Mouse (Mus musculus) heart, embryonic 10.5 days (tissue): ENCODE results near the gene Syngr3. TPM values are rescaled to one million over a fixed set of nuclear protein-coding genes. Genes with fewer than 3 reads are reported as not detected.
"Not testable (repeated sequence)": the region's sequence is repeated elsewhere in the genome, so short reads cannot be mapped to it uniquely, and the experiment has no call there.

Source experiments
- DNase-seq: peaks from one replicate; pipeline ENCODE4 v3.0.0-alpha.2; 2017; ENCODE audit warnings: low spot score
- H3K27ac ChIP-seq: fragments of 300-500 bp; sonication (generic); 2 replicates; pipeline ENCODE4 v1.5.1; 2016; ENCODE audit warnings: mild to moderate bottlenecking
- H3K27me3 ChIP-seq: fragments of 300-500 bp; sonication (generic); 2 replicates; pipeline ENCODE4 v1.6.1; 2016; ENCODE audit warnings: mild to moderate bottlenecking; ENCODE audit not compliant: poor library complexity, insufficient read depth, severe bottlenecking
- H3K36me3 ChIP-seq: fragments of 300-500 bp; sonication (generic); 2 replicates; pipeline ENCODE4 v1.6.1; 2016; ENCODE audit warnings: mild to moderate bottlenecking, moderate library complexity
- H3K4me1 ChIP-seq: fragments of 300-500 bp; sonication (generic); 2 replicates; pipeline ENCODE4 v1.6.1; 2016; ENCODE audit warnings: mild to moderate bottlenecking
- H3K4me3 ChIP-seq: fragments of 300-500 bp; sonication (generic); 2 replicates; pipeline ENCODE4 v1.5.1; 2016; ENCODE audit warnings: mild to moderate bottlenecking, moderate library complexity
- H3K9me3 ChIP-seq: fragments of 300-500 bp; sonication (generic); 2 replicates; pipeline ENCODE4 v1.6.1; 2016; ENCODE audit warnings: mild to moderate bottlenecking, moderate library complexity
- WGBS: fragments of 180-500 bp; shearing (Covaris S2); methylation state at CpG from one replicate; pipeline ENCODE4 v1.1.7; 2016; 5-methylcytosine and 5-hydroxymethylcytosine counted together
- polyA plus RNA-seq: library from polyadenylated mRNA; unstranded; fragments of >200 nt; fragmentation: Nextera tagmentation; extraction: Ambion mirVana; gene quantifications from 2 replicates; pipeline ENCODE4 v1.2.1, GENCODE M21; 2016

The Syngr3 gene
- polyA plus RNA-seq, 1 experiment from 2014 or later = 1.5 TPM

DNA sequence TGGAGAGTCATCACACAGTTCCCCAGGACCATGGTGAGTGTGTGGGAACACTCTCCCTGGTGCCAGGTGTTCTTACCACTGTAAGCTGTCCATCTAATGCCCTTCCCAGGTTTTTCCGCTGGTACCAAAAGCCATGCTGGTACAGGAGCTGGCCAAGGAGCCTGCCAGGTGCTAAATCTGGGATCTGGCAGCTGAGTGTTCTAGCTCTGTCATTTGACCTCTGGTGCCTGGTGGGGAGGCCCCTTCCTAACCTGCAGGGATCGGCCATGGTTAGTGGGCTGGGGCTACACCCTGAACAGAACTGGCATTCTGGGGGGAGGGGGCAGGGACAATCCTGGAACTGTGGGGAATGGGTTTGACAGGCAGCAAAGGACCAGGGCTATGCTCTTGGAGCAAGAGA, 37.9 kb upstream of the Syngr3 start, which contains the start of gene Rpl3l:
Gene Rpl3l (plus strand): TSS at position 203 of the 400 bp plus-strand sequence.
- H3K27ac ChIP-seq = no peak within 1 kb of the TSS
- H3K9me3 ChIP-seq = no peaks in the 10 kb centered on the region
- H3K4me3 ChIP-seq = no peak within 1 kb of the TSS
- no peaks in the 10 kb centered on the region; the same call in 1 of the 2 replicates for H3K27me3 ChIP-seq
- 73% methylated on average over 2 of the region's 2 CpGs for WGBS
- H3K36me3 ChIP-seq = peaks cover under 1% of the 10 kb centered on the region; the same call in 1 of the 2 replicates
- no peak for DNase-seq
- H3K4me1 ChIP-seq = peaks cover 19% of the 10 kb centered on the region

DNA sequence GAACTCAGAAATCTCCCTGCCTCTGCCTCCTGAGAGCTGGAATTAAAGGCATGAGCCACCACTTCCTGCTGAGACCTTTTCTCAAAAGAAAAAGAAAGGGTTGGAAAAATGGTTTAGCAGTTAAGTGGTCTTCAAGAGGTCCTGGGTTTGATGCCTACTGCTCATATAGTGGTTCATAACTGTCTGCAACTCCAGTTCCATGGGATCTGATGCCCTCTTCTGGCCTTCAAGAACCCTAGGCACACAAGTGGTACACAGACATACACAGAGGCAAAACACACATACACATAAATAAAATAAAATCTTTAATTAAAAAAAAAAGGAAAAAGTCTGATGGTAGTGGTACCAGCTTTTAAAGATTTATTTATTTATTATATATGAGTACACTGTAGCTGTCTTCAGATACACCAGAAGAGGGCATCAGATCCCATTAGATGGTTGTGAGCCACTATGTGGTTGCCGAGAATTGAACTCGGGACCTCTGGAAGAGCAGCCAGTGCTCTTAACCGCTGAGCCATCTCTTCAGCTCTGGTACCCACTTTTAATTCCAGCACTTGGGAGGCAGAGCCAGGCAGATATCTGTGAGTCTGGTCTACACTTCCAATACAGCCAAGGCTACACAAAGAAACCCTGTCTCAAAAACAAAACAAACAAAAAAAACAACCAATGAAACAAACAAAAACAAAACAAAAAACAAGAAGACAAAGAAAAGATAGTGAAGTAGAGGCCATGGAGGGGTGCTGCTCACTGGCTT, 36.1 kb upstream of the Syngr3 start:
- Histone ChIP-seq H3K4me1 (peaks cover 25% of the 10 kb centered on the region), H3K27me3 (no peaks in the 10 kb centered on the region; the same call in 1 of the 2 replicates), H3K36me3 (peaks cover 15% of the 10 kb centered on the region), H3K4me3 (no peak overlapping the region), H3K9me3 (no peaks in the 10 kb centered on the region), H3K27ac (no peak overlapping the region)
- 60% methylated on average over 3 of the region's 3 CpGs for WGBS
- no peak for DNase-seq

DNA sequence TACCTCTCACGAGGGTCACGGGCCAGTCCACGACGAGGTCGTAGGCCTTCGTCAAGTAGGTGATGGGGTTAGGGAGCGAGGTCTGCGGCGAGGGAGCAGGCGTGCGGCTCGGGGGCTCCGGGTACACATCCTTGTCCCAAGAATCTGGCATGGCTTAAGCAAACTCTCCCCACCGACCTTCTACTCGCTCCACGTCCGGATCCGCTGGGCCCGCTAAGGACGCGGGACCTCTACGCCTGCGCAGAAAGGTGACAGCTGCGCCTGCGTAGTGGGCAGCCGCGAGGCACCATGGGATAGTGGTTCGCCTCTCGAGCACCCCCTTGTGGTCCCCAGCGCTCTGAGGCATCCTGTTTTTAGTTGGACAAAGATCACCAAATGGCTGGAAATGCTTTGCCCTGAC, 34.4 kb upstream of the Syngr3 start, which contains the start of gene Ndufb10:
Gene Ndufb10 (minus strand): TSS at position 295 of the 400 bp plus-strand sequence.
- WGBS = under 1% methylated on average over 30 of the region's 30 CpGs

DNA sequence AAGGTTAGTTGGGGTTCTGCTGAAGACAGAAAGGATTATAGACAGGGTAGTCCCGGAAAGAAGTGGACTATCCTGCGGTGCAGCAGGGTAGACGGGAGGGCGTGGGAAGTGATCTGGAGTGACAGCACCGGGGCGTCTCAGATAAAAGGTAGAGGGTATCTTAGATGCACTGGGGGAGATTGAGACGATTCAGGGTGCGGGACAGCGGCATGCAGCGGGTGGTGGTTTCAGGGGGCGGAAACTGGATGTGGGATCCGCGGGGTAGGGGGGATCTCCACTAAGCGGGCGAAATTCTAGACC, 34.1 kb upstream of the Syngr3 start:
- H3K4me1 ChIP-seq = peaks cover 28% of the 10 kb centered on the region
- peak overlapping the region; percentile 87 for H3K27ac ChIP-seq
- H3K36me3 ChIP-seq = peaks cover 18% of the 10 kb centered on the region
- no peaks in the 10 kb centered on the region; the same call in 1 of the 2 replicates for H3K27me3 ChIP-seq
- DNase-seq = no peak
- WGBS = under 1% methylated on average over 15 of the region's 15 CpGs
- peak overlapping the region; percentile 78 for H3K4me3 ChIP-seq
- H3K9me3 ChIP-seq = no peaks in the 10 kb centered on the region

More for the DNA sequence above, 34.4 kb upstream of the Syngr3 start, which contains the start of gene Ndufb10:
- H3K36me3 ChIP-seq = peaks cover 18% of the 10 kb centered on the region
- no peaks in the 10 kb centered on the region for H3K9me3 ChIP-seq
- peak within 1 kb of the TSS; percentile 87 for H3K27ac ChIP-seq
- peaks cover 25% of the 10 kb centered on the region for H3K4me1 ChIP-seq
- peak within 1 kb of the TSS; percentile 78 for H3K4me3 ChIP-seq
- no peaks in the 10 kb centered on the region; the same call in 1 of the 2 replicates for H3K27me3 ChIP-seq
- peak; percentile 97 for DNase-seq

DNA sequence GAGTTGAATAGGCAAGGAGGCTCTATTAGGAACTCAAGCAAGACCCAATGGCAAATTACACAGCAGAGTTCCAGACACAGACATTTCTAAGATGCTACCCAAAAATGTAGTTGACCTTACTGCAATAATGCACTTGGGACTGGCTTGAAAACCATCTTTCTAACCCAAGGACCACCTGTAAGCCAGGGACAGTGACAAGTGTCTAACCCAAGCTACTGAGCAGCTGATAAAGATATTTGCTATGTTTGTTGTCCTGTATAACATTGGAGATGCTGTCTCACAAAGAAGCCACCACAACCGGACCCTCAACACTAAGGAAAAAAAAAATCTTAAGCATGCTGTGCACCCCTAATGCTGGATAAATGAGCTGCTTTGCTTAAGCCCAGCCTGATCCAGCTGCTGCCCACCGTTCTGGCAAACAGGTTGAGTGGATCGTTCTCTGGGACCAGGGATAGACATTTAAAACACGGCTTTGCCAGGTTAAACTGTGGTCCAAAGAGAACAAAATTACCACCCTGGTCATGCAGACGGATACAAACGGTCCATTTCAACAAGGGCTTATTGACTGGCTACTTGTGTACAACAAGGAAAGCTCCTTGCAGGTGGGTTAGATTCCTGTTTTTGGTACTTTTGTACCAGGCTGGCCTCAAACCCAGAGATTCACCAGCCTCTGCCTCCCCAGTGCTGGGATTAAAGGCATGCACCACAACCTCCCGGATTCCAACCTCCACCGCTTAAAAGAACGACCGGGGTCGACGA, 33.5 kb upstream of the Syngr3 start:
- 3% methylated on average over 12 of the region's 12 CpGs for WGBS
- Histone ChIP-seq H3K27ac (peak overlapping the region; percentile 87), H3K36me3 (peaks cover 22% of the 10 kb centered on the region), H3K27me3 (no peaks in the 10 kb centered on the region; the same call in 1 of the 2 replicates), H3K9me3 (no peaks in the 10 kb centered on the region), H3K4me3 (peak overlapping the region; percentile 78), H3K4me1 (peaks cover 27% of the 10 kb centered on the region)
- DNase-seq = no peak

DNA sequence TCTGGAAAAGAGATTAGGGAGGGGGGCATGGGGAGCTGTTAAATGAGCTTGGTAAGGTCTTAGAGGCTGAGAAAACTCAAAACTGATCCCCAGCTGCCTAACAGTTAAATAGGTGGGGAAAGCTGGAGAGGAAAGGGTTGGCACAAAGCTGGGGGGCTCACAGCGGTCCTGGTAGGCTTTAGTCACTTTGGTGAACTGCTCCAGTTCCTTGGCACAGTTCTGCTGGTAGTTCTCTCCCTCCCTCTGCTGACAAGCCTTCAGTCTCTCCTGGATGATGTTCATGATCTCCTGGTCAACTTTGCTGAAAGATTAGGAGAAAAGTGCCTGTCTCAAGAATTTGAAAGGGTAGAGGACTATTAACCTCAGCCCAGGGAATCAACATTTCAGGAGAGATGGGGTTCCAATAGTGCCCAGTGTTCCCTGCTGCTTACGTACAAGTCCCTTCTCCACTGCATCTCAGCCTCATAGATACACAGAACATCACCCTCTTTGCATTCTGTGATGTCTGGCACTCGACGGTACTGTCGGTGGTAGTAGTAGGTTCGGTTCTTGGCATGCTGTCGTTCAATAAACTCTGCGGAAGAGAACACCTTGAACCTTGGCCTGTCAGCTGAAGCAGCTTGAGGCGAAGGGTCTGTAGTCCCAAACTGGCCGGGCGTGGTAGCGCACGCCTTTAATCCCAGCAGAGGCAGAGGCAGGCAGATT, 32.6 kb upstream of the Syngr3 start:
- WGBS = 33% methylated on average over 13 of the region's 13 CpGs
- Histone ChIP-seq H3K27me3 (no peaks in the 10 kb centered on the region), H3K36me3 (peaks cover 30% of the 10 kb centered on the region), H3K27ac (no peak overlapping the region), H3K4me3 (peak overlapping the region; percentile 78), H3K4me1 (peaks cover 24% of the 10 kb centered on the region), H3K9me3 (no peaks in the 10 kb centered on the region)
- no peak for DNase-seq

DNA sequence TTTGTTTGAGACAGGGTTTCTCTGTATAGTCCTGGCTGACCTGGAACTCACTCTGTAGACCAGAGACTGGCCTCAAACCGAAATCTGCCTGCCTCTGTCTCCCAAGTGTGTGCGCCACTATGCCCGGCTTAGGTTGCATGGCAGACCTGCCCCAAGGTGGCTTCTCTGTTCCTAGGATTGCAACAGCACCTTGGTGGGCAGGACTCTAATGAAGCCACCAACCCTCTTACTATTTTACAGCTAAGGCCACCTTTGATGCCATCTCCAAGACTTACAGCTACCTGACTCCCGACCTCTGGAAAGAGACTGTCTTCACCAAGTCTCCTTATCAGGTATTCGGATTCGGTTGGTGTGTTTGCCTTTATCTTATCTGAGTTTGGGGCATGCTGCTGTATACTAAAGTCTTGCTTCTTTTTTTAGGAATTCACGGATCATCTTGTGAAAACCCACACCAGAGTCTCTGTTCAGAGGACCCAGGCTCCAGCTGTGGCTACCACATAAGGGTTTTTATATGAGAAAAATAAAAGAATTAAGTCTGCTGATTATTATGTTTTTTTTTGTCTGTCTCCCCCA, 31.7 kb upstream of the Syngr3 start:
- not testable (repeated sequence) for DNase-seq, H3K27me3 ChIP-seq, H3K9me3 ChIP-seq
- Histone ChIP-seq H3K27ac (peak overlapping the region; percentile 25; the same call in 1 of the 2 replicates), H3K4me3 (peak overlapping the region; percentile 78), H3K4me1 (peaks cover 24% of the 10 kb centered on the region), H3K36me3 (peaks cover 37% of the 10 kb centered on the region)
- WGBS = 33% methylated on average over 7 of the region's 7 CpGs

DNA sequence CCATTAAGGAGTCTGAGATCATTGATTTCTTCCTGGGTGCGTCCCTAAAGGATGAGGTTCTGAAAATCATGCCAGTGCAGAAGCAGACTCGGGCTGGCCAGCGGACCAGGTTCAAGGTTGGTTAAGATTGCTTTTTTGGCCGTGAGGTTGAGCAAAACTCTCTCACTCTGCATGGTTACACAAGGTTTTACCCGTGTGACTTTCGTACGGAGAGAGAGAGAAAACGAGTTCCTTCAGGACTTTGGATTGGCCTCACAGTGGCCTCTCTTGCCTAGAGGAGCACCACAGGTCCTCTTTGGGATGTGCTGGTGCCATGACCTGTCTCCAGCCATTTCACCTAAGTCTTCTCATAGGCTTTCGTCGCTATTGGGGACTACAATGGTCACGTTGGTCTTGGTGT, 30.9 kb upstream of the Syngr3 start:
- H3K27me3 ChIP-seq, H3K9me3 ChIP-seq, DNase-seq: not testable (repeated sequence)
- Histone ChIP-seq H3K4me1 (peaks cover 27% of the 10 kb centered on the region), H3K4me3 (peak overlapping the region; percentile 78), H3K27ac (peak overlapping the region; percentile 95), H3K36me3 (peaks cover 45% of the 10 kb centered on the region)
- WGBS = under 1% methylated on average over 11 of the region's 11 CpGs

DNA sequence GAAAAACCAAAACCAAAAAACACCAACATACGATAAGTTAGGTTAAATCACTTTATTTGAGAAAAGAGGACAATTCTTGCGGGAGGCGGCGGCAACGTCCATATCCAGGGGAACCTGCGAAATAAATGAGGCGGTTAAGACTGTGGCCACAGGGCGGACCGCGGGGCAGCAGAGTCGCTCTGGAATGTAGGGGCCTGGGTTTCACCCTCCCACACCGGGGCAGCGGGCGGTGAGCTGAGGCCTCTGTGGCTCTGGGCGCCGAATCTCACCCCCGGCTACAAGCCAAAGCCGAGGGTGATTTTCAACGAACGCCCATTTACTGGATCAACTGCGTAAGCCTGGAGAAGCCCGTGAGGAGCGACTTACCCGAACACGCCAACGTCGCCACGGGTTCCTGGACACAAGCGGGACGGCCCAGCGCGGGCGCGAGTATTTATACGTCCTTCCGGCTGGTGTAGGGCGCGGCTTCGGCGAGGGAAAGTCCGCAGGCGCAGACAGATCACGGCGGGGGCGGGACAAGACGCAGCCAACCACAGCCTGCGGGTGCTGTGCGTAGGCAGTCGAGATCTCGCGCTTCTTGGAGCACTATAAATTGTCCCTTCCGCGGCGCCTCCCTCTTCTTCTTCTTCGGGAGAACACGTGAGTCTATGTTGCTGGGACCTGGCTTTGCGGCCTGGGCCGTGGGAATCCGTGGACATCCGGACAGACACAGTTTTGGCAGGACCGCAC, 29.9 kb upstream of the Syngr3 start:
- Histone ChIP-seq H3K27me3 (no peaks in the 10 kb centered on the region), H3K4me3 (peak overlapping the region; percentile 78), H3K9me3 (no peaks in the 10 kb centered on the region), H3K36me3 (peaks cover 47% of the 10 kb centered on the region), H3K4me1 (peaks cover 27% of the 10 kb centered on the region), H3K27ac (peak overlapping the region; percentile 95)
- WGBS = under 1% methylated on average over 60 of the region's 61 CpGs
- peak; percentile 99 for DNase-seq

DNA sequence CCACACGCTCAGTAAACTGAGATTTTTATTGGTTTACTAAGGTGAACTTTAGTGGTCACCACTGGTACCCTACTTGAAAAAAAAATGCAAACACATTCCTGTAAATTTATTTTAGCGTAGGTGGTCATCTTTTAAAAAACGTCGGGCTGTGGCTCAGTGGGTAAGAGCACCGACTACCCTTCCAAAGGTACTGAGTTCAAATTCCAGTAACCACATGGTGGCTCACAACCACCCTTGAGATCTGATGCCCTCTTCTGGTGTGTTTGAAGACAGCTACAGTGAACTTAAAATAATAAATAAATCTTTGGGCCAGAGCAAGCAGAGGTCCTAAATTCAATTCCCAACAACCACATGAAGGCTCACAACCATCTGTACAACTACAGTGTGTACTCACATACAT, 29.2 kb upstream of the Syngr3 start:
- Histone ChIP-seq H3K27ac (peak overlapping the region; percentile 95), H3K4me1 (peaks cover 27% of the 10 kb centered on the region), H3K36me3 (peaks cover 47% of the 10 kb centered on the region), H3K4me3 (peak overlapping the region; percentile 78)
- not testable (repeated sequence) for H3K9me3 ChIP-seq, DNase-seq, H3K27me3 ChIP-seq
- 56% methylated on average over 5 of the region's 5 CpGs for WGBS

DNA sequence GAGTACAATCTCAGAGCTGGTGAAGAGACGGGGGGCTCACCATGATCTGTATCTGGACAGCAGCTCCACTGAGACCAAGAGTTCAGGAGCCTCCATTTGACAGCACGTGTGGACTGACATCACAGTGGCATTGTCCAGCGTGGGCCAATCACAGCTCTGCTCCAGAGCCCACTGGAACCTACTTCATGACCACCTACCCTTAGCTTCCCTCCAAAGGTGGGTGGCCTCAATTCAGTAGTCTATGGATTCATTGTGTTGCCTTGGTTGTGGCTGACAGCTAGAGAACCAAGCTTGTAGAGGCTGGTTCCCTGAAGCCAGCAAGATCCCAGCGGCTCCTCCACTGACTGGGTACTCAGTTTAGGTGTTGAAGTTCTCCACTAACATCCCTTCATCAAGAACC, 28.2 kb upstream of the Syngr3 start, which contains the start of the genes Rnf151 and Rps2:
Gene Rnf151 (minus strand): TSS at position 121 of the 400 bp plus-strand sequence.
Gene Rps2 (plus strand): TSS at position 174 of the 400 bp plus-strand sequence.
- Histone ChIP-seq H3K9me3 (no peaks in the 10 kb centered on the region), H3K4me3 (peak within 1 kb of the TSS; percentile 78), H3K4me1 (peaks cover 23% of the 10 kb centered on the region), H3K27ac (no peak within 1 kb of the TSS), H3K27me3 (no peaks in the 10 kb centered on the region), H3K36me3 (peaks cover 47% of the 10 kb centered on the region)
- 80% methylated on average over 4 of the region's 4 CpGs for WGBS
- DNase-seq = no peak
